Mouse (Mus musculus) right cerebral cortex, adult 2 months (tissue): ENCODE results near the gene Hyal6.
A peak's percentile ranks its signal among the peaks of the same experiment; 100 is the strongest.

ENCODE experiments used
- DNase-seq, 2 experiments: peaks; one replicate each; pipeline ENCODE4 v3.0.0; 2021 to 2022; ENCODE audit warnings: low spot score in 2 of 2

Hyal6 gene

DNA sequence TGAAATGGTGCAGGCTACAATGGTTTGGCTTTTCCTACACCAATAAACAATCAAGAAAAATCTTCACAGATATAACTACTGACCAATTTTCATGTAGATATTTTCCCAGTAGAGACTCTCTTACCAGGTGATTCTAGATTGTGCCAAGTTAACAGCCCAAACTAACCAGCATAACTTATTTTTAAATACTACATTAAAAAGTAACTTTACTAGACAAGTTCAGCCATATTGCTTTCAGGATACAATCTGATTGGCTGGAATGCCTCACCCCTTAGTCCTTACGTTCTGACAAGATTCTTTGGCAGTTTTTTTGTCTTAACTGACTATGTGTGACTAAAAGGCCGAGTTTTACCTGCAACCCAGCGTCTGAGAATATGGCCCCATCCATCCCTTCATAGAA, at the start of gene Hyal6:
Hyal6 (plus strand) TSS at position 301 of the 400 bp plus-strand sequence.
- DNase-seq = no peak

- no peak for DNase-seq
Observed at GRCm38 (mm10) chr6:24687871-24688270, 45.2 kb upstream of the Hyal6 start.

- DNase-seq = no peak
Observed at GRCm38 (mm10) chr6:24694455-24695410, 38.3 kb upstream of the Hyal6 start.

- no peak for DNase-seq
Observed at GRCm38 (mm10) chr6:24696117-24696516, 36.9 kb upstream of the Hyal6 start.

GRCm38 (mm10) chr6:24697216-24697615, 35.8 kb upstream of the Hyal6 start:
- DNase-seq = no peak

- DNase-seq = no peak
Observed at GRCm38 (mm10) chr6:24707090-24707489, 26.0 kb upstream of the Hyal6 start.

GRCm38 (mm10) chr6:24707499-24707898, 25.5 kb upstream of the Hyal6 start:
- DNase-seq = no peak

- DNase-seq = peak; percentile 37 to 43
Observed at GRCm38 (mm10) chr6:24721317-24722099, 11.5 kb upstream of the Hyal6 start.

DNA sequence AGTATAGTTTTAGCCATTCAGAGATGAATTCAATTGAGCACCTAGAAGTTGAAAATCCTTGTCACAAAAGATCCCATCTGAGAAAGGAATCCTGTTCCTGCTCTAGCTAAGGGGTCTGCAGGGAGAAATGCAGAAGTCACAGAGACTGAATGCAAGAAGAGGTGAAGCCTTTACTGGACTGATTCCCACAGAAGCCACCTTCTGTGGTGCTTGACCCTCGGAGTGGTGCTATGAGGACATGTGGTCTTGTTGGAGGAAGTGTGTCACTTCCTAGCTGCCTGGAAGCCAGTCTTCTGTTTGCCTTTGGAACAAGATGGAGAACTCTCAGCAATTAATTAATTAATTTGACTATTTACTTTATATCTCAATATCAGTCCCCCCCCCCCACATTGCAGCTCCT, 4.9 kb upstream of the Hyal6 start:
- DNase-seq = no peak

DNA sequence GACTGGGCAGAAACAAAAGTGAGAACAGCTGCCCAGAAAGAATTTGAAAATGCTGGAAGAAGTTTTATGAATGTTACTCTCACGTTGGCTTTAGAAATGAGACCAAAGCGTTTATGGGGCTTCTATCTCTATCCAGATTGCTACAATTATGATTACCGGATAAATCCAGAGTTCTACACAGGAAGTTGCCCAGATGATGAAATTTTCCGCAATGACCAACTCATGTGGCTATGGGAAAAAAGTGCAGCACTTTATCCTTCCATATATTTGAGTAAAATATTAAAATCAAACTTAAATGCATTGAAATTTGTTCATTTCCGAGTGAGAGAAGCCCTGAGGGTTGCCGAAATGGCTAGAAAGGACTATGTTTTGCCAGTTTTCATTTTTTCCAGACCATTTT, 1.5 kb downstream of the Hyal6 start:
- no peak for DNase-seq

DNA sequence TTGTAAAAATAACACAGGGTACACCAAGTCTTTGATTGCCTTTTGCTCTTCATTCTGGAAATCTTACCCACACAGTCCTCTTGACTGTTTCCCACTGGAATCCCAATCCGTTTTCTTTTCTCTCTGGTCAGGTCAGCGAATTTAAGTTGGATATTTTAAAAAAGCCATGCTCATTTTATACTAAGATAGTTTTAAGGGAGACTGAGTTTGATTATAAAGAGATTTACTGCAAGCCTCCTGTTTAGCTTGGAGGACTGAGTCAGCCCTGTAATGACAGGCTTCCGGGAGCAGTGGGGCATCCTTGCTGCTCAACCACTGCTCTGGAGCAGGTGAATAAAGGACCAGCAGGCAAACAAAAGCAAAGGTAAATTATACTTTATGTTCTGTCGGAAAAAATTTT, 15.0 kb downstream of the Hyal6 start, which contains the start of gene Hyal4:
Hyal4 (plus strand) TSS at position 301 of the 400 bp plus-strand sequence.
- DNase-seq = no peak

DNA sequence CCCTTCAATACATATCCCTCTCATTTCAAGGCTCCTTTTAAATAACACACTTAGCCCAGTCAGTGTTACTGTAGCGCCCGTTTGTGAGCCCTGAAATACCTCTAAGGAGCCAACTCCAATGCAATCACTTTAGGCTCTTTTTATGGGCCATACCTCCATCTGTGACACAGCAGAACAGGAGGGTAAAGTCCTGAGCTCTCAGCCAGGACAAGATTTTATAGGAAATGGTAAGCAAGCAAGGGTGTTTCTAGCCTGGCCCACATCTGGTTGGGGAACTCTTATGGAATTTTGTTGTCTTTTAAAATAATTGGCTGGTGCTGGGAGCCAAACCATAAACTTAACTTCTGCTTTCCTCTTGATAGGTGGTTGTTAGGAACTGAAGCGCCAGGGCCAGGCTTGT, 26.2 kb downstream of the Hyal6 start:
- no peak for DNase-seq

- no peak for DNase-seq
Observed at GRCm38 (mm10) chr6:24766261-24766660, 33.2 kb downstream of the Hyal6 start.

GRCm38 (mm10) chr6:24779182-24779581, 46.1 kb downstream of the Hyal6 start:
- no peak for DNase-seq

GRCm38 (mm10) chr6:24790888-24791287, 57.8 kb downstream of the Hyal6 start, which contains the start of gene Spam1:
TSS of gene Spam1 (plus strand) at chr6:24791188.
- no peak for DNase-seq
